Mouse (Mus musculus) lung, postnatal 4 days (tissue): Measurements from ENCODE around the gene Podxl2.

ENCODE experiments used
- DNase-seq, 2 experiments: peaks; one replicate each; pipeline ENCODE4 v3.0.0; 2021

Gene Podxl2

DNA sequence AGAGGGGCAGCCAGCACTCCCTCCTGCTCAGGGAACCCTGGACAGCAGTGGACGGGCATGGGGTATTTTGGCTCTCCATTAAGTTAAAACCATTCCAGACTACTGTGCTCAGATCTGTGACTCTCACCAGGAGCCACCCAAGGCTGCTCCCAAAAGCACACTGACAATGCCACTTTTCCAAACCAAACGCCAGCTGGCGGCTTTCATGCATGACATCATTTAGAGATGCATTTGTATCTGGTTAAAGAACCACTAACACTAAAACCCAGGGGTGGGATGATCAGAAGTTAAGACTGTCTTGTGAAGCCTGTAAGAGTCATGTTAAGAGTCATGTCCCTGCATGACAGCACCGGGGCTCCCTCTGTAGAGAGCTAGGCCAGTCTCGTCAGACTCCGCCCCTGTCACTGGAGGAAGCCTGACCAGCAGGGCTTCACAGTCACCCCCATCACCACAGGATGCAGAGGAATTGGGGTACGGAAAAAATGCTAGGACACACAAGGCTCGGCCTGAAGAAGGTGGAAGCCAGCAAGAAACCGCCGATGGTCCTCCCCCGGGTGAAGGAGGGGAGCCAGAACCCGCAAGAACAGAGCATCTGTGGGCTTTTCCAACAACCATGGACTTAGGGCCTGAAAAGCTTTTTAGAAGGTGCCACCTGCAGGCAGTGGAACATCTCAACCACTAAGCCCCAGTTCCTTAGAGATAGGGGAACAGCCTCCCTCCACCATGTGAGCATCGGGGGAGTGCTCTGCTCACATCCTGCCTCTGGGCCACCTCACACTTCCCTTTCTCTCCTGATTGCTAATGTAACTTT, 47.2 kb downstream of the Podxl2 start:
- DNase-seq, result peak in 1 of 2 experiments; percentile 37

DNA sequence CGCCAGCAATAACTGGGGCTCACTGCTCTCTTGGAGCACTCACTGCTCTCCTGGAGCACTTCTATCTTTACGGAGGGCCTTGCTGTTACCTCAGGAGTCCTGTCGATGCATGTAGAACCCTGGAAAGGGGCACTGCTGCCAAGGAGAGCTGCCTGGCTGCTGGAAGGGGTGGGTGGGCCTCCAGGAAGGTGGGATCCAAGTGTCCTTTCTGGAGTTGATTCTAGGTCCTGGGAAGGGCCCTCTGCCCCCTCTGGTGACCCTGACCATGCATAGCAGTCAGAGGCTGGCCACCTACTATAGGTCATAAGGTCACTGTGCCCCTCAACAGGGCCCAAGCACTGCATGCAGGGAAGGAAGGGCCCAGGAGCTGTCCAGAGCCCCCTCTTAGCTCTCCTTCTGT, 47.9 kb downstream of the Podxl2 start:
- DNase-seq, result peak in 1 of 2 experiments; percentile 29

DNA sequence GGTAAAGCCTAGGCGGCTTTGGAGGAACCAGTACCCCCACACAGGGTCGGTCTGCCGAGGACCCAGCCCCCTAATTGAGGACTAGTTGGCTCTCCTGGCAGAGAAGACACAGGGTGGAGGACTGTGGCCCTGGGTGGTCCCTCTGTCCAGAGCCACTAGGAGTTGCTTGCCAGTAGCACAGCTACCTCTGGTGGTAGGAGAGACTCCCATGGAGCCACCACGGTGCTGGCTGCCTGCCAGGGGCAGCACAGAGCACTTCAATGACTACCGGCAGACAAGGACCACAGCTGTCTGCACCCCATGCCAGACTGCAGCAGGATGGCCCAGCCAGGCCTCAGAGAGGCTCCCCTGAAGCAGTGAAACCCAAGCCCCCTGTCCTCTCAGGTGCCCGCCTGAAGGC, 48.3 kb downstream of the Podxl2 start:
- peak; percentile 82 to 89 for DNase-seq

DNA sequence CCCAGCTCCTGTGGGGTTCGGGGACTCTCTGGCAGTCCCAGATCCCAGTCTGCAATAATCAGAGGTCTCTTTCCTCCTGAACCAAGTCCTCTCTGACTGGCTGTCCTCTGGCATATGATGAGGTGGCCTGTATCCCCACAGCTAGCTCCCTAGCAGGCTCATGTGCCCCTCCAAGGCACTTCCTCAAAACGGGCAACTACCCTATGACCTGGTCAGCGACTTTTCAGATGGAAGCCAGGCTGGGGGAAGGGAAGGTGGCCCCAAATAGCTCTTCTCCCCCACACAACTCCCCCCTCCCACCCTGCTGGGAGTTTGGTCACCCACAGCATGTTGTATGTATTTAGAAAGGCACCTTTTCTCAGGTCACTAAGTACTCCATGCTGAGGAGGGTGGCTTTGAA, 48.8 kb downstream of the Podxl2 start:
- DNase-seq, result no peak

GRCm38 (mm10) chr6:88824183-88824582, 50.7 kb downstream of the Podxl2 start:
- no peak for DNase-seq

GRCm38 (mm10) chr6:88821901-88822300, 52.9 kb downstream of the Podxl2 start:
- DNase-seq, result peak; percentile 74 to 92

GRCm38 (mm10) chr6:88821294-88821693, 53.5 kb downstream of the Podxl2 start:
- no peak for DNase-seq

DNA sequence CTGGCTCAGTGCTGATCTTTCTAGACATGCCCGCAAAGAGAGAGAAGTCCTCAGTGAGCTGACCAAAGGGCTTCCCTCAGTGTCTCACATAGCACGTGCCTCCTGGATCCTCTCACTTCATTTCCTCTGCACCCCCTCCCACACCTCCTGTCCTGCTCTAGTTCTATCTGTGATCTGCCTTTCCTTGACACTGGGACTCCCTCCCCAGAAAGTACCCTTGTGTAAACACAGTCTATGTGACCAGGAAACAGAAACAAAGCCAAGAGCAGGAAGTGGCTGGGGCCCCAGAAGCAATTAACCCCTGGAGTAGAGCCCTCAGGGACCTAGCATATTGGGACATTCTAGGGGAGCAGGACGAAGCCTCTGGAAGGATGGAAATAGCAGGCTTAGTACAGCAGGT, 54.0 kb downstream of the Podxl2 start:
- peak in 1 of 2 experiments; percentile 58 for DNase-seq

DNA sequence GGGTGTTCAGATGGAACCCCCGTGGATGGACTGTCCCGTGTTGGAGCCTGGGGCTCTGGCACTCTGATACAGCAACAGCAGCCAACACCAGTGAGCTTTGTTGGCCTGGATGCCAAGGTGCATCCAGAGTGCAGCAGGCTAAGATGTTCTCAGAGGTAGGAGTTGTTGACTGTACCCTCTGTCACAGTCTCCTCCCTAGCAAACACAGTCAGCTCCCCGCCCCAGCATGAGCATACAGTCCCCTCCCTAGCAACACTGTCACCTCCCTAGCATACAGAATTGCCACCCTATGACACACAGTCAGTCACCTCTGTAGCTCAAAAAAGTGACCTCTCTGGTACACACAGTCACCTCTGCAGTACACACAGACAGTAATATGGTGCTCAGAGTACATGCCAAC, 57.9 kb downstream of the Podxl2 start:
- no peak for DNase-seq

DNA sequence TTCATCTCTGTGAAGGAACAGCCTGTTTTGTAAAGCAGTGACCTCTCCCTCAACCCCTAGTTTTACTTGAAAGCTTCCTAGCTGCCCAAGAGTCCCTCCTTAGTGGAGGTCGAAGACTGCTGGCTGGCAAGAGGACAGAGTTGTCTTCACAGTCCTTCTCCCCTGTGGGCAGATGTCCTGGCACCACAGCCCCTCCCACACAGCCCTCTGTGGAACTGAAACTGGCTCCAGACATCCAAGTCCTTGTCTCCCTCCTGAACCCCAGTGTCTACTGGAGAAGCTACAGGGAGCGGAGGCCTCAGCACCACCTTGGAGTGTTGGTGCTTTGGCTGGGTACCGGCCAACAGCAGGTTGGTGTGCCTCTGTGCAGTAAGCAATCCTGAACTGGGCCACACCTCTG, 59.4 kb downstream of the Podxl2 start:
- DNase-seq, result no peak

DNA sequence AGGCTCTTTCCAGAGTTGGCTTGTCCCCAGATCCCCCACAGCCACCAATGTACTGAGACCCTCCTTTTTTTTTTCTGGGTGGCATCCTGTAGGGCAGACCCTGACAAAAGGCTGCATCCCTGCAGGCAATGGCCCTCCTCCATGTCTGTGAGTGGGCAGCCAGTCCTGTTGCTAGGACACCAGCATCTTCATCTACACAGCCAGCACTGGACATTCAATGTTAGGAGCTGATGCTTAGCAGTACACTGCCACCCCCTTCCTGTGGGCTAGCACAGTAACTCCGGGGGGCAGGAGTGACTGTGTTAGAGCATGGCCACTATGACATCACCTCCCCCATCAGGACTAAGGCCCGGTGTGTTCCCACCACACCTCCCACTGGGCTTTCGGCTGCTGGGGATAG, 59.8 kb downstream of the Podxl2 start:
- no peak for DNase-seq

DNA sequence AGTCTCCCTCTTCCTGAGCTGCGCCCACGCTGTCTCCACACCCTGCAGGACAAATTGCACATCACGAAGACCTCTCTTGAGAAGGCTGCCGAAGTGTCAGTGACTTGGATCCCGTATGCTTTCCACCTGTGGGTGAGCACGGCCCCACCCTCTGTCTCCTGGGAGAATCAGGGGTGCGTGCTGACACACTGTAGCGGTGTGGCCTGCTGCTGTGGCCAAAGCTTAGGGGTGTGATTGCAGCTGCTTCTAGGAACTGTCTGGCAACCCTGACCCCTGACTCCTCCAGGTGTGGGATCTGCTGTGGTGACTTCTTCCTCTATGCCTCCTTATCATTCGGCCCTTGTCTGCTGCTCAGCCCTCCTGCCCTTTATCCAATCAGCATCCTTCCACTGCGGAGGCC, 61.0 kb downstream of the Podxl2 start:
- DNase-seq, result no peak

DNA sequence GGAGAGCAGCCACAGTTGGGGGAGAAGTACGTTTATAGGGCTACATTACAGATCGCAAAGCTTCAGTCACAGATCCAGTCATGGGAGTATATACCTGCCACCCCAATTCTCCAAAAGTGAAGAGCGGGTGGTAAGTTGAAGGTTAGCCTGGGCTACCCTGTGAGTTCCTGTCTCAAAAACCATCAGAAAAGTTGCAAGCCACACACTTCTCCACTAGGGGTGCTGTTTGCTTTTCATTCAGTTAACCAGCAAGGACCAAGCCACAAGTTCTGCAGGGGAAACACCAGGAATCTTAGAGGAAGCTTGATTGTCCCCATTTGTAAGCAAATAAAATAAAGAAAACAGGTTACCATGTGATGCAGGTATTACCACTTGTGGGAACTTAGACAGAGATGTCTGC, 62.0 kb downstream of the Podxl2 start:
- peak in 1 of 2 experiments; percentile 68 for DNase-seq

DNA sequence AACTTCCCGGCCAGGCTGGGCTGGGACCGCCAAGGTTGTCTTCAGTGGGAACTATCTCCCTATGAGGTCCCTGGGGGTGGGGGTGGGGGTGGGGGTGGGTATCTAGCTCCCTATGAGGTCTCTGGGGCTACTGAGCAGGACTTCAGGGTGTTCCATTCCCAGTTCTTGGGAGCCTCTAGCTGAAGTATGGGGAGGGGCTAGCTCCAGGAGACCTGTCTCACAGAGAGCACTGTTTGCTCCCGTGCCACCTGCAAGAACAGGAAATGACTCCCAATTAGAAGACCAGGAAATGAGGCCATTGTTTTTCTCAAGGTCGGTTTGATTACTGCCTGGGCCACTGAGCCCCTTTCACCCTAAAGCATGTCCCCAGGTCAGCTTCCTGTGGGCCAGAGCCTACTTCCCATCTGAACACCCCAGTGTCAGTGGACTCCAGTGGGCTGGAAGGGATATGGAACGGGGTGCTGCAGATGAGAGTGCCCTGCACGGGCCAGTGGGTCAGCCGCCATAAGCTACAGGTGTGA, 62.9 kb downstream of the Podxl2 start:
- peak in 1 of 2 experiments; percentile 27 for DNase-seq

DNA sequence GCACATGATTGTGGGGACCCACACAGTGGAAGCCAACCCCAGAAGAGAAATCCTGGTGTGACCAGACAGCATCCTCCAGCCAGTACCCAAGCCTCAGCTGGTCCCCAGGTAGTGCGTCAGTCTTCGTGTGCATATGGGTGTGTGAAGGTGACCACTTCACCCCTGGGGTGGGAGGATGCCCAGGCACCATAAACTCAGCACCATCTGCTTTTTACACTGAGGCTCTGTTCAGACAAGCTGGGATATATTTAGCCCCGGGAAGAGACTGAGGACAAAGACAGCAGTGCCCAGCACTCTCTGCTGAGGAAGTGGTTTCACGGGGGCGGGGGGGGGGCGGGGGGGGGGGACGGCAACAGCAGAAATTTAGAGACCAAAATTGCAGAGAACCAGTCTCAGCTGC, 63.4 kb downstream of the Podxl2 start:
- no peak for DNase-seq

DNA sequence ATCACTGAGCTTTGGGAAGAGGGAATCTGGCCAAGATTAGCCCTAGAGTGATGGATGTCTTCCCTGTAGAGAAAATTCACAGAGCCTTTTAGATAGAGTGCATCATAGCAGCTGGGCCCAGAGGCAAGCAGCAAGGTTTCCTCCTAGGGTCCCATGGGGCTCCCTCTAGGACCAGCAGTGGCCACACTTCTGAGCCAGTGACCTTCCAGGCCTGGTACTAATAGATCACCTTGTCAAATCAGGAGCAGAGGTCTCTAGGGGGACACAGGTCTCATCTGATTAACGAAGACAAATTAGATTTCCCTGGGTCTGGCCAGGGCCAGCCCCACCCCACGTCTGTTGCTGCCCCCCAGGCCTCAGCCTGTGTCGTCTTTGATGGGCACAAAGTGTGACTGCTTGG, 64.6 kb downstream of the Podxl2 start:
- no peak for DNase-seq

DNA sequence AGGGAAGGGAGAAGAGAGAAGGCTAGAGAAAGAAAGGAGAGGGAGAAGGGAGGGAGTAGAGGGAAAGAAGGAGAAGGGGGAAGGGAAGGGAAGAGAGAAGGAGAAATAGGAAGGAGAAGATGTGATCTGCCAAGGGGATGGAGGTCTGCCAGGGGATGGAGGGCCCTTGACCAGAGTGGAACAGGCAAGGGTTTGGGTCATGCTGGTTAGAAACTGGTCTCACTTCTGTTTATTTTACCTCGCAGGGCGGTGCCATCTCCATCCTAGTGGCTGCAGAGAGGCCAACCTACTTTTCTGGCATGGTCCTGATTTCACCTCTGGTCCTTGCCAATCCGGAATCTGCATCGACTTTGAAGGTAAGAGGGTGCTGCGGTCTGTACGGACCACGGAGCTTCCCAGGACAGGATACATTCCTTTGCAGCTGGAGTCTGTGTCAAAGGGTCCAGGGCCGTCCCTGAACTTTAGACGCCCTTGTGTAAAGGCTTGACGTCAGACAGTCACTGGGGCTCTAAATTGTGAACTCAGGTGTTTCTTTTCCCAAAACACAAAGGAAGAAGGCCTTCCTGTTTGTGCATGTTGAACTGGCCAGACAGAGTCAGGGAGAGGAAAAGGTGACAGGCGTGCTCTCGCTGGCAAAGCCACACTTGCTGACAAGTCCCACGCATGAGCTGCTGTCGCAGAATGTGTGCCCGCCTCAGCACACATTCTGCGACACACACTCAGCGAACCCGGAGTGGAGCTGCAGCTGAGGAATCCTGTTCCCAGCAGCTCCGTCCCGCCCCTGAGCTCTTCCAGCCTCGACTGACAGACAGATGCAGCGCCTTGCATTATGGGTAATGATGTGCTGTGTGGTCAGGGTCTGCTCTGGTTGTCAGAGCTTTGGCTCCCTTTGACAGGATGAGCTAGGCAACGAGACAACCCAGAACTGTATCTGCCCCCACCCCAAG, 65.5 kb downstream of the Podxl2 start:
- peak in 1 of 2 experiments; percentile 55 for DNase-seq

- no peak for DNase-seq
Observed at GRCm38 (mm10) chr6:88804966-88805577, 69.8 kb downstream of the Podxl2 start.

DNA sequence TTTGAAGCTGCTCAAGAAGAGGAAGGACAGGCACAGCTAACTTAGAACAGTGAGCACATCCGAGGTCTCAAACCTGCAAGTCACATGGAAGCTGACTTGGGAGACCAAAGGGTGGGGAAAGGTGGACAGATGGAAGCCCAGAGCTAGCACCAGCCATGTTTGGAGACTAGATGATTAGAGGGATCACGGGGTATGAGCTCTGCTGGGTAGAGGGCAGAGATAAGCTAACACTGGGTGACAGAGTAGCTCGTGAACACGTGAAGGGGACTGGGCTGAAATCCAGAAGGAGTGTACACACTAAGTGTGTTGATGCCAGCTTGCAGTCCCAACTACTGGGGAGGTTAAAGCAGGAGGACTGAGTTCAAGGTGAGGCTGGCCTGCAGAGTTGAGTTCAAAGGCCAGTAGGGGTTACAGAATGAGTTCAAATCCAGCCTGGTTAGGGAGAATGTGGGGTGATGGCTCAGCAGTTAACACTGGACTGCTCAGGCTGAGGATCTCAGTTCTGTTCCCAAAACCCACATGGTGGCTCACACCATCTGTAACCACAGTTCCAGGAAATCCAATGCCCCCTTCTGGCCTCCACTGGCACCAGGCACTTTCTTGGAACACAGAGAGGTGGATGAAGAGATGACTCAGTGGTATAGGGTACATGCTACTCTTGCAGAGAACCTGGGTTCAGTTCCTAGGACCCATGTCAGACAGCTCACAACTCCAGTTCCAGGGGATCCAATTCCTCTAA, 70.7 kb downstream of the Podxl2 start:
- DNase-seq, result no peak

GRCm38 (mm10) chr6:88803051-88803450, 71.8 kb downstream of the Podxl2 start:
- no peak for DNase-seq

GRCm38 (mm10) chr6:88800735-88801134, 74.1 kb downstream of the Podxl2 start:
- DNase-seq, result no peak

- no peak for DNase-seq
Observed at GRCm38 (mm10) chr6:88800191-88800590, 74.7 kb downstream of the Podxl2 start.
